Mouse (Mus musculus) urinary bladder, adult 2 months (tissue): ENCODE data around the gene Nolc1. TPM values are rescaled to one million over a fixed set of nuclear protein-coding genes. Genes with fewer than 3 reads are reported as not detected.

Source experiments
- DNase-seq: peaks from one replicate; pipeline ENCODE4 v3.0.0; 2022; ENCODE audit warnings: low spot score
- polyA plus RNA-seq: library from polyadenylated mRNA; depleted of rRNA; stranded (reverse); fragments of >200 nt; gene quantifications from 2 replicates; pipeline ENCODE4 v1.2.3, GENCODE M21; 2012

Nolc1 gene
- polyA plus RNA-seq, 1 experiment = 27.7 TPM

GRCm38 (mm10) chr19:46042476-46043011, 33.1 kb upstream of the Nolc1 start:
- DNase-seq = no peak

DNA sequence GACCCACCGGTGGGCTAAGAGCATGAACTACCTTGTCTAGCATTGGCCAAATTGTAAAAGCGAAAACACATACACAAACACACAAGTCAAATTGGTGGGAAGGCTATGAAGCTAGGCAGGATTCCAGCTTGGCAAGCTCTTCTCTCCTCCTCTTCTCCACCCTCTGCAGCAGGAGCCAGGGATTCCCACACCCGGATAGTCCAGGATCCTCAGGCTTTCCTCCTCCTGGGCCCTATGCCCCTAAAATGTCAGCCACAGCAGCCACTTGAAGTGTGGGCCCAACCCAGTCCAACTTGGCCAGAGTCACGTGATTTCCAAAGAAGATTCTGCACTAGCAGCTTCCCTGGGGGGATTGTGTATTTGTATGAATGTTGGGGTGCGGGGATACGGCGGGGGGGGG, 32.3 kb upstream of the Nolc1 start:
- DNase-seq = no peak

- no peak for DNase-seq
Observed at GRCm38 (mm10) chr19:46044271-46044992, 31.2 kb upstream of the Nolc1 start, which contains the start of gene Pprc1. Pprc1 (plus strand) TSS chr19:46044886.

DNA sequence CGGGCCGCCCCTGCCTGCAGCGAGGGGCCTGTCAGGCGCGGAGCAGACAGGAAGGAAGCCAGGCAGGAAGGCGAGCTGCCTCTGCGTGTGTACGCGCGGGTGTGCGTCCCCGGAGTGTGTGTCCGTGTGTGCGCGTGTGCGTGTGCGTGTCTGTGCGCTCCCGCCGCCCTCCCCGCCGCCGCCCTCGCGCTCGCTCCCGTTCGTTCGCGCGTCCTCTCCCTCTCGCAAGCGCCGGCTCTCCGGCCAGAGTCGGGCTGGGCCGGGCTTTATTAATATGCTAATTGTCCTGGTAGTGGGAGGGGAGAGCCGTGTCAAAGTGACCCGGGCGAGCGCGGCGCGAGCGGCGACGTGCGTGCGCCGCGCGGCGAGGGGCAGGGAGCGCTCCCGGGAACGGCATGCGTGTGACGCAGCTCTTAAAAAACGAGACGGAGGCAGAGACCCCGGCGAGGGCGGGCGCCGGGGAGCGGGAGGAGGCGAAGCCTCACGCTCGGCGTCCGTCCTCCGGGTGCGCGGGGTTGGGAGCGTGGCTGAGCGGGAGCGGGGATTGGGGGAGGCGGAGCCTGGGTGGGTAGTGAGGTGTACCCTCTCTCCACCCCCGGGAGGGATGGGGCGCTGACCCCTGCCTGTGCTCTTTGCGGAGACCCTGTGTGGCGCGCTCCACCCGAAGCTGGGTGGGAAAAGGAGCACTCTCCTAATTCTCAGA, 30.5 kb upstream of the Nolc1 start, which contains the start of gene Ldb1:
TSS of gene Ldb1 (minus strand) at position 222 of the 703 bp plus-strand sequence.
- peak; percentile 86 for DNase-seq

DNA sequence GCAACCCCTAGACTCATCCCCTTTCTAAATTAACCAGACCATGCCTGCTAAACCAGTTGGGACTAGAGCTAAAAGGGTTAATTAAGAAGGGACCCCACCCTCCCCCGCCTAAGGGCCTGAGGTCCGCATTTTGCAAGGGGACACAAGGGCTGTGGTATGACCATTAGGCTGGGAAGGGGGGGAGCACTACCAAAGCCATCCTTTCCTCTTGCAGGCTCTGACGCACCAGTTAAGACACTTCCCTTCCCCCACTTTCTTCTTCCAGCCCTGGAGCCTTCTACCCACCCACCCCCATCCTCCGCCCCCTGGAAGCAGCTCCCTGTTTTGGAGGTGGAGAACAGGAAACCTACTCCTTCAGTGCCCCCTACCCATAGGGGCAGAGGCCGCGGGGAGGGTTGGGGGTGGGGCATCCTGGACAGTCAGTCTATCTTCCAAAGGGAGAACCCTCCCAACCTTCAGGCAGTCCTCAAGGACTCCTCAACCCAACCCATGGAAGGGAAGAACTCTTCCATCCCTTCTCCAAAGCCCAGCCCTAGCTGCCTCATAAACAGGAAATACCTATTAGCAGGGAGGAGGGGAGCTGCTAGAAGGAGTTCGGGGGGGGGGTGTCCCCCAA, 29.9 kb upstream of the Nolc1 start:
- no peak for DNase-seq

GRCm38 (mm10) chr19:46046621-46047025, 29.0 kb upstream of the Nolc1 start:
- DNase-seq = no peak

GRCm38 (mm10) chr19:46047426-46047825, 28.2 kb upstream of the Nolc1 start:
- DNase-seq = no peak

DNA sequence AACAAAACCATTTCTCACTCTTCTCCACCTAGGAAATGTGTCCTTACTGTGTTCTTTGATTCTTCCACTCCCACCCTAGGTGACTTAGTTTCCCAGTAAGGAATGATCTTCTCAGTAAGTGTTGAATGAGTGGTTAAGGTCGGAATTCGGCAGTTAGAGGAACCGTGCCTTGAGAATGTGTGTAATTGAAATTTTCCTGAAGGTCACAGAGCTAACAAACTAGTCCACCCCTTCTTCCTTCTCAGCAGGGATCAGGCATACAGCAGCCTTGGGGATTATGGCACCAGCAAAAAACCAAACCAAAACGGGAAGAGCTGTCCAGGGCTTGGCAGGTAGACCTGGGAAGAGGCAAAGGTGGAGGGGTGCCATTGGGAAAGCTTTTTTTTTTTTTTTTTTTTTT, 26.5 kb upstream of the Nolc1 start:
- no peak for DNase-seq

GRCm38 (mm10) chr19:46050462-46050861, 25.2 kb upstream of the Nolc1 start:
- no peak for DNase-seq

DNA sequence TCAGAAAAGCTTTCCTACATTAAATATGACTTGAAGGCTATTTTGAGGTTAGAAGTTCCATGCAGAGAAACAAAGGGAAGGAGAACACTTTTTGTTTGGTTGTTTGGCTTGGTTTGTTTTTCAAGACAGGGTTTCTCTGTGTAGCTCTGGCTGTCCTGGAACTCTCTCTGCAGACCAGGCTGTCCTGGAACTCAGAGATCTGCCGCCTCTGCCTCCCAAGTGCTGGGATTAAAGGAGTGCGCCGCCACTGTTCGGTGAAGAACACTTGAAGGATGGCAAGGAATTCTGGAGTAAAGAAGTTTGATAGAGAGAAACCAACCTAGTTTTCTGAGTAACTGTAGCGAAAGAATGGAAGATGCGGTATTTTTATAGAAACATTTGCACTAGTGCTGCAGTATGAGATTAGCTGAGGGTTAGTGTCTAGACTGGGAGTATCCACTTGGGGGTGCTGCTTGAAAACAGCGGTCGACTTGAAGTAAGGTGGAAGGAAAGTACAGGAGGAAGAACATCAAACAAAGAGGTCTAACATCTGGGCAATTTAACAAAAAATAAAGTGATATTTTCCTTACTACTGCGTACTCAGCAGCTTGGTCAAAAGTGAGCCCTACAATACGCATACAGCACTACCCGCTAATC, 19.8 kb upstream of the Nolc1 start:
- DNase-seq = no peak

- DNase-seq = peak; percentile 86
Observed at GRCm38 (mm10) chr19:46056388-46056946, 19.2 kb upstream of the Nolc1 start.

GRCm38 (mm10) chr19:46056947-46057607, 18.6 kb upstream of the Nolc1 start:
- peak; percentile 78 for DNase-seq

- no peak for DNase-seq
Observed at GRCm38 (mm10) chr19:46058466-46058865, 17.2 kb upstream of the Nolc1 start.

GRCm38 (mm10) chr19:46060845-46061244, 14.8 kb upstream of the Nolc1 start:
- DNase-seq = no peak

GRCm38 (mm10) chr19:46068054-46068453, 7.6 kb upstream of the Nolc1 start:
- DNase-seq = no peak

- no peak for DNase-seq
Observed at GRCm38 (mm10) chr19:46073285-46073684, 2.4 kb upstream of the Nolc1 start.

GRCm38 (mm10) chr19:46074266-46074665, 1.4 kb upstream of the Nolc1 start:
- no peak for DNase-seq

DNA sequence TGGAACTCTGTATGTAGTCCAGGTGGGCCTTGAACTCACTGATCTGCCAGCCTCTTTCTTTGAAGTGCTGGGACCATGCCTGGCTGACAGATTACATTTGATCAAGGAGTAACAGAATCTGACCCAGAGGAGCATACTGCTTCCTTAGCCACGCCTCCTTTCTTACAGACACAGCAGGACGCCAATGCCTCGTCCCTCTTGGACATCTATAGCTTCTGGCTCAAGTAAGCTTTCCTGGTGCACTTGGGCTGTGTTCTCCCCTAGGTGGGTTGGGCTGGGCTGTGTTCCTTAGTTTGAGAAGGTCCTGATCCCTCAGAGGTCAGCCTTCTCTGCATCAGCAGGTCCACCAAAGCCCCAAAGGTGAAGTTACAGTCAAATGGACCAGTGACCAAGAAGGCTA, 2.9 kb downstream of the Nolc1 start:
- no peak for DNase-seq

DNA sequence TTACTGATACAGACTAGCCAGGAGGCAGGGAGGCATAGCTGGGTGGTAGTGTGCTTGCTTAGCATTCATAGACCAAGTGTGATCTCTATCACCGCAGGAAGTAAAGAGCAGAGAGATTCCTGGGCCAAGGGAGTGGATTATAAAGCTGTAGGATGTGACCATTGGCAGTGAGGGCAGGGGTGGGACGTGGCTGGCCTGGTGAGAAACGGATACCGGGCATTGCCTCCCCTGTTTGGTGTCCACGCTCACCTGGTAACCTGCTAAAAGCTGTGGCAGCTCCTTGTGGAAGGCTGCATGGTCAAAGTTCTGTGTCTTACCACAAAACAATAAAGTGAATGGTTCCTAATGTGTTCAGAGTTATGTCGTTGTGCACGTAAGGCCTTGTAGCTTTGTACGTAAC, 9.5 kb downstream of the Nolc1 start:
- no peak for DNase-seq

GRCm38 (mm10) chr19:46086337-46086736, 10.7 kb downstream of the Nolc1 start:
- DNase-seq = no peak

DNA sequence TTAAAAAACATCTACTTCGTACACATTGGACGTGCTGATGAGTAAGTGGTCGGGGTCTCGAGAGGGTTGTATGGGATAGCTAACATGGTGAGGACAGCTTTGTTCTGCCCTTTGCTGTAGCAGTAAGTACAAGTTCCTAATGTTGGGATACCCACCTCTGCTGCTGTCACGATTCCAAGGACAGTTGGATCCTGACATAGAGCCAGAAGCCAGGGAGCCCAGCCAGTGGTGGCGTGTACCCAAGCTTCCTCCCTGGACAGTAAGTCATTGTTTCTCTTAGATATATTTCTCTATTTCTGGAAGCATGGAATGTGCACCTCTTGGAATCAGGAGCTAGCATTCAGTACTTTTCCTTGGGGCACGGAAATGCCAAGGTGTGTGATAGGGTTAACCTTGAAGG, 12.2 kb downstream of the Nolc1 start:
- DNase-seq = no peak
